Mouse (Mus musculus): ENCODE measurements around the gene Rbms2. TPM values are rescaled to one million over a fixed set of nuclear protein-coding genes. Genes with fewer than 3 reads are reported as not detected.
A peak's percentile ranks its signal among the peaks of the same experiment; 100 is the strongest.

Gene Rbms2
- polyA plus RNA-seq (2011; ENCODE audit: insufficient read depth, insufficient read length, low read depth, missing spikeins): 133 and 137 TPM in 2 replicates

- TF ChIP-seq POLR2A (IDR thresholded peaks at IDR 0.05; ENCODE audit: insufficient read depth, low read length) (no peak), EP300 (IDR thresholded peaks at IDR 0.05; ENCODE audit: insufficient read depth, low read depth, low read length) (no peak), CTCF (IDR thresholded peaks at IDR 0.05; ENCODE audit: low read depth, low read length) (no peak)
- Histone ChIP-seq H3K9ac (ENCODE audit: low read depth, poor library complexity, severe bottlenecking) (peak within 1 kb of the TSS; percentile 37), H3K9me3 (replicated peaks; ENCODE audit: control insufficient read depth, insufficient read depth, low read length, poor library complexity, severe bottlenecking) (no peaks in the 10 kb centered on the region), H3K4me3 (ENCODE audit: low read depth, low read length) (peak within 1 kb of the TSS; percentile 12; the same call in 1 of the 2 replicates), H3K27me3 (ENCODE audit: control insufficient read depth, insufficient read depth, low read length, poor library complexity, severe bottlenecking) (no peaks in the 10 kb centered on the region), H3K36me3 (ENCODE audit: control insufficient read depth, insufficient read depth, low read length, poor library complexity, severe bottlenecking) (no peaks in the 10 kb centered on the region), H3K4me1 (ENCODE audit: control insufficient read depth, insufficient read depth, low read length) (peaks cover 3% of the 10 kb centered on the region), H3K27ac (ENCODE audit: insufficient read depth, low read length) (peak within 1 kb of the TSS; percentile 76)
Observed at GRCm38 (mm10) chr10:128179989-128180388, at the start of gene Rbms2. Gene Rbms2, minus strand, starts transcription at chr10:128180297.

DNA sequence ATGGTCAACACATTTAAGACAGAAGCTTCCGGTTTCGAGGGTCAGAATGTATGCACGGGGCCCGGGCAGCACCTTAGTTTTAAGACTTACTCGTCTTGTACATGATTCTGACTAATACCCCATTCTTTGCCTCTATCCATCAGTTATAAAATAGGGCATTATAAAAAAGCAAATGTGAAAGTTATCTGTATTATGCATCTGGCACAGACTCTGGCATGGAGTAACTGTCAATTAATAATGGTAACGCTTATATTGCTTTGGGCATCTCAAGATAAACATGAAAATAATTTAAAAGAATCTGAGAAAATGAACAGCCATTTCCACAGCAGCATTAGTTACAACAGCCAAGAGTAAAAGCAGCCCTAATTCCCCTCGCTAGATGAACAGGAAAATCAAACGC is 47.9 kb upstream of the Rbms2 start:
- no peaks in the 10 kb centered on the region for H3K27me3 ChIP-seq (ENCODE audit: control insufficient read depth, insufficient read depth, low read length, poor library complexity, severe bottlenecking)
- H3K9ac ChIP-seq (ENCODE audit: low read depth, poor library complexity, severe bottlenecking): no peak overlapping the region

DNA sequence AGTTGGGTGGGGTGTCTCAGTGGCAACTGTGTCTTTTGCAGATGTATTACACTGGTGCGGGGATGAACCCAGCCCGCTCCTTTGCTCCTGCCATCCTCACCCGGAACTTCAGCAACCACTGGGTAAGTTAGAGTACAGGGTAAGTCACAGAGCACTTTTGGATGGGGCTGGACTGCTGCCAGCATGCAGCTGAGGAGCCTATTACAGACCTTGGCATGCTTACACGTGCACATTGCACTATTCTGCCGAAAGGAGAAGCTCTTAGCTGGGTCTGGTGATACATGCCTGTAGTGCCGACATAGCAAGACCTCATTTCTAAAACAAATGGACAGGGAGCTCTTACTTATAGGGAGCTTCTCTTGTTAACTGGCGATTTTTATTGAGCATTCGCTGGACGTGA is 47.5 kb upstream of the Rbms2 start:
- Histone ChIP-seq H3K36me3 (ENCODE audit: control insufficient read depth, insufficient read depth, low read length, poor library complexity, severe bottlenecking) (no peaks in the 10 kb centered on the region), H3K4me1 (ENCODE audit: control insufficient read depth, insufficient read depth, low read length) (no peaks in the 10 kb centered on the region), H3K4me3 (ENCODE audit: low read depth, low read length) (no peak overlapping the region), H3K27me3 (ENCODE audit: control insufficient read depth, insufficient read depth, low read length, poor library complexity, severe bottlenecking) (no peaks in the 10 kb centered on the region), H3K27ac (ENCODE audit: insufficient read depth, low read length) (no peak overlapping the region), H3K9me3 (replicated peaks; ENCODE audit: control insufficient read depth, insufficient read depth, low read length, poor library complexity, severe bottlenecking) (no peaks in the 10 kb centered on the region), H3K9ac (ENCODE audit: low read depth, poor library complexity, severe bottlenecking) (no peak overlapping the region)
- TF ChIP-seq POLR2A (IDR thresholded peaks at IDR 0.05; ENCODE audit: insufficient read depth, low read length): no peak
- no peak for TF ChIP-seq EP300 (IDR thresholded peaks at IDR 0.05; ENCODE audit: insufficient read depth, low read depth, low read length)
- TF ChIP-seq CTCF (IDR thresholded peaks at IDR 0.05; ENCODE audit: low read depth, low read length): no peak

More for the DNA sequence above, 47.9 kb upstream of the Rbms2 start:
- H3K4me3 ChIP-seq (ENCODE audit: low read depth, low read length): no peak overlapping the region
- no peaks in the 10 kb centered on the region for H3K9me3 ChIP-seq (replicated peaks; ENCODE audit: control insufficient read depth, insufficient read depth, low read length, poor library complexity, severe bottlenecking)
- H3K4me1 ChIP-seq (ENCODE audit: control insufficient read depth, insufficient read depth, low read length): no peaks in the 10 kb centered on the region
- H3K36me3 ChIP-seq (ENCODE audit: control insufficient read depth, insufficient read depth, low read length, poor library complexity, severe bottlenecking): no peaks in the 10 kb centered on the region
- H3K27ac ChIP-seq (ENCODE audit: insufficient read depth, low read length): no peak overlapping the region
- TF ChIP-seq CTCF (IDR thresholded peaks at IDR 0.05; ENCODE audit: low read depth, low read length) (no peak), POLR2A (IDR thresholded peaks at IDR 0.05; ENCODE audit: insufficient read depth, low read length) (no peak), EP300 (IDR thresholded peaks at IDR 0.05; ENCODE audit: insufficient read depth, low read depth, low read length) (no peak)

DNA sequence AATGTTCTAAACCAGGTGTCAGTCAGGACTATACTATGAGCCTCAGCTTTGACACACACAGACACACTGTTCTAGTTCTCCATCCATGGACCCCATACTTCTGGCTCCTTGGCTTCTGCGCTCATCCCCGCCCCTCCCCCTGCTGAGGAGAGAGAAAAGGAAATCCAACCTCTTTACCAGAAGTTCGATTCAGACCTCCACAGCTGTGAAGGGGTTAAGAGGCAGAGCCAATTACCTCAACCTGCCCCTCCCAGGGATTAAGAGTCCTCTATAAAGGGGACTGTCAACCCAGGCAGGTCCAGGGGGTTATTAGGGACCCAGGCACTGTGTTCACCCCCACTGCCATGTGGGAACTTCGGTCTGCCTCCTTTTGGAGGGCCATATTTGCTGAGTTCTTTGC is 45.4 kb upstream of the Rbms2 start, which contains the start of gene Mip:
Mip (plus strand) TSS at position 301 of the 400 bp plus-strand sequence.
- Histone ChIP-seq H3K27me3 (ENCODE audit: control insufficient read depth, insufficient read depth, low read length, poor library complexity, severe bottlenecking) (no peaks in the 10 kb centered on the region), H3K4me1 (ENCODE audit: control insufficient read depth, insufficient read depth, low read length) (no peaks in the 10 kb centered on the region), H3K27ac (ENCODE audit: insufficient read depth, low read length) (no peak within 1 kb of the TSS), H3K9me3 (replicated peaks; ENCODE audit: control insufficient read depth, insufficient read depth, low read length, poor library complexity, severe bottlenecking) (no peaks in the 10 kb centered on the region), H3K36me3 (ENCODE audit: control insufficient read depth, insufficient read depth, low read length, poor library complexity, severe bottlenecking) (no peaks in the 10 kb centered on the region), H3K9ac (ENCODE audit: low read depth, poor library complexity, severe bottlenecking) (no peak within 1 kb of the TSS), H3K4me3 (ENCODE audit: low read depth, low read length) (peak within 1 kb of the TSS; percentile 16)
- TF ChIP-seq EP300 (IDR thresholded peaks at IDR 0.05; ENCODE audit: insufficient read depth, low read depth, low read length) (no peak), POLR2A (IDR thresholded peaks at IDR 0.05; ENCODE audit: insufficient read depth, low read length) (no peak), CTCF (IDR thresholded peaks at IDR 0.05; ENCODE audit: low read depth, low read length) (no peak)

DNA sequence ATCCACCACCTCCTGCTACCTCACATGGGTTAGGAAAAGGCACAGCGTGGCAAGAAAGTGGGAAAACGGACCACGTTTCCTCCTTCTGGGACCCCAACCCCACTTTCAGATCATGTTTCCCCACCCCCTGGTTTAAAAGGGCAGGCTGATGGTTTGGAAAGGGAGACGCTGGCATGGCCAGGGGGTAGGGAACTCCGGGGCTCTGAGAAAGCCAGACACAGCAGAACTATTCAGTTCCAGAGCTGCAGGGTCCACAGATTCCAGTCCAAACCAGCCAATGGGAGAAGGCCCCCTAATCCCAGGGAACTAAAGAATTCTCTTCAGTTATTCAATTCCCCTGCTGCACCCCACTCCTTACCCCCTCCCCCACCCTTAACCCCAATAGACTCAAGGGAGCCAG is 45.0 kb upstream of the Rbms2 start:
- H3K9me3 ChIP-seq (replicated peaks; ENCODE audit: control insufficient read depth, insufficient read depth, low read length, poor library complexity, severe bottlenecking): no peaks in the 10 kb centered on the region
- H3K27ac ChIP-seq (ENCODE audit: insufficient read depth, low read length): no peak overlapping the region
- H3K9ac ChIP-seq (ENCODE audit: low read depth, poor library complexity, severe bottlenecking): no peak overlapping the region
- no peaks in the 10 kb centered on the region for H3K27me3 ChIP-seq (ENCODE audit: control insufficient read depth, insufficient read depth, low read length, poor library complexity, severe bottlenecking)
- no peak overlapping the region for H3K4me3 ChIP-seq (ENCODE audit: low read depth, low read length)
- no peaks in the 10 kb centered on the region for H3K36me3 ChIP-seq (ENCODE audit: control insufficient read depth, insufficient read depth, low read length, poor library complexity, severe bottlenecking)
- TF ChIP-seq POLR2A (IDR thresholded peaks at IDR 0.05; ENCODE audit: insufficient read depth, low read length) (no peak), CTCF (IDR thresholded peaks at IDR 0.05; ENCODE audit: low read depth, low read length) (no peak), EP300 (IDR thresholded peaks at IDR 0.05; ENCODE audit: insufficient read depth, low read depth, low read length) (no peak)
- no peaks in the 10 kb centered on the region for H3K4me1 ChIP-seq (ENCODE audit: control insufficient read depth, insufficient read depth, low read length)

- Histone ChIP-seq H3K4me1 (ENCODE audit: control insufficient read depth, insufficient read depth, low read length) (no peaks in the 10 kb centered on the region), H3K27ac (ENCODE audit: insufficient read depth, low read length) (0 out of 2 replicates have a peak overlapping the region, but pooled peaks have one; percentile 7), H3K9me3 (replicated peaks; ENCODE audit: control insufficient read depth, insufficient read depth, low read length, poor library complexity, severe bottlenecking) (no peaks in the 10 kb centered on the region), H3K36me3 (ENCODE audit: control insufficient read depth, insufficient read depth, low read length, poor library complexity, severe bottlenecking) (no peaks in the 10 kb centered on the region), H3K4me3 (ENCODE audit: low read depth, low read length) (no peak overlapping the region), H3K9ac (ENCODE audit: low read depth, poor library complexity, severe bottlenecking) (peak overlapping the region; percentile 6; the same call in 1 of the 2 replicates), H3K27me3 (ENCODE audit: control insufficient read depth, insufficient read depth, low read length, poor library complexity, severe bottlenecking) (no peaks in the 10 kb centered on the region)
- TF ChIP-seq POLR2A (IDR thresholded peaks at IDR 0.05; ENCODE audit: insufficient read depth, low read length): no peak
- no peak for TF ChIP-seq CTCF (IDR thresholded peaks at IDR 0.05; ENCODE audit: low read depth, low read length)
Observed at GRCm38 (mm10) chr10:128221533-128222286, 41.6 kb upstream of the Rbms2 start.
